Mouse (Mus musculus) midbrain, embryonic 10.5 days (tissue): ENCODE results near the gene Lgalsl. TPM values are rescaled to one million over a fixed set of nuclear protein-coding genes. Genes with fewer than 3 reads are reported as not detected.

ENCODE experiments used
- polyA plus RNA-seq: library from polyadenylated mRNA; unstranded; fragments of >200 nt; fragmentation: Nextera tagmentation; extraction: Ambion mirVana; gene quantifications from 2 replicates; pipeline ENCODE4 v1.2.1, GENCODE M21; 2016

Gene Lgalsl
- polyA plus RNA-seq, 1 experiment from 2014 or later, result 24.4 TPM

Other genes starting within 250 kb of the Lgalsl start
- 22.1 and 23.9 TPM in 2 replicates for gene Aftph, start 89.5 kb downstream of the Lgalsl start, polyA plus RNA-seq